Mouse (Mus musculus) T-helper 17 cell (primary cell): ENCODE measurements around the gene Gnb1.
"Not testable (repeated sequence)": the region's sequence is repeated elsewhere in the genome, so short reads cannot be mapped to it uniquely, and the experiment has no call there.

Experiments
- in situ Hi-C, 2 experiments: fragments of 300-600 bp; cut with MboI, MseI; formaldehyde crosslinking; loops; 1 replicate in 1 of 2; 2 replicates in 1 of 2; pipeline ENCODE4 v1.15.1; 2025; ENCODE audit warnings: high pct_unique_total_duplicates in 2 of 2

The Gnb1 gene

GRCm38 (mm10) chr4:155490990-155491504, at the start of gene Gnb1:
Gnb1 (plus strand) TSS chr4:155491361.
- in situ Hi-C loops: no loop called here

- in situ Hi-C loops: no loop called here
Observed at GRCm38 (mm10) chr4:155442808-155443207, 48.4 kb upstream of the Gnb1 start.

- in situ Hi-C loops: no loop called here
Observed at GRCm38 (mm10) chr4:155451597-155451996, 39.6 kb upstream of the Gnb1 start.

GRCm38 (mm10) chr4:155458575-155458974, 32.6 kb upstream of the Gnb1 start:
- in situ Hi-C loops: no loop called here

DNA sequence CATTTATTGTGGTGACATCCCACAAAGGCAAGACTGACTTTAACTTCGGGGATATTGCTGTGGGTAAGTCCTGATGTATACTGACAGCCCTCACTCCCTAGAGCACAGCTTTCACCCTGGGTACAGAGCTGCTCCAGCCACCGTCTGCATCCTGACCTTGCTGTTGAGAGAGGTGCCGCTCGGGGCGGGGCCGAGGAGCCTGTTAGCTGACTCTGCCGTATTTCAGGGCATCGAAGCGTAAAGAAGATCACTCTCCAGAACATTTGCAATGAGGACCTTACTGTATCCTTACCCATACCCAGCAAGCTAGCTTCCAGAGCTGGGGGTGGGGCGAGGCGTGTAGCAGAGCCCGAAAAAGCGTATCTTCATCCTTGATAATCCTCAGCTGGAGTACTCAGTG, 28.1 kb upstream of the Gnb1 start:
- in situ Hi-C loops: loop anchor here in 1 of 2 experiments (5.0 kb wide), 1 partner anchor 41 kb away; no protein-coding TSS in a partner anchor

DNA sequence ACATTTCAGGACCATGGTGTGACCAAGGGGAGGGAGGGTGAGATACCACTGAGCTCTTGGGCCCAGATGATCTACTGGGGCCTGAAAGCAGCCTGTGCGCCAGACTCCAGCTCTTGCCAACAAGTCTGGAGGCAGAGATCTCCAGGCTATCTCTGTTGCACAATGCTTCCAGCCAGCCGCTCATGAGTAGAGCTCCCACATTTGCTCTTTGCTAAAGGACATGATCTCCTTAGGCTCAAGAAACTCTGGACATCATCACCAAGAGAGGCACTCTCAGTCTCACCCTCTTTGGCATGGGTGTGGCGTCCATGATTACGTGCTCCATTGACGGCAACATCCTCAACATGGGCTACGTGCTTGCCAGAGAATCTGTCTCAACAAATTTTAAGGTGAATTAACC, 27.6 kb upstream of the Gnb1 start:
- in situ Hi-C loops: loop anchor here in 1 of 2 experiments (5.0 kb wide), 1 partner anchor 41 kb away; no protein-coding TSS in a partner anchor

DNA sequence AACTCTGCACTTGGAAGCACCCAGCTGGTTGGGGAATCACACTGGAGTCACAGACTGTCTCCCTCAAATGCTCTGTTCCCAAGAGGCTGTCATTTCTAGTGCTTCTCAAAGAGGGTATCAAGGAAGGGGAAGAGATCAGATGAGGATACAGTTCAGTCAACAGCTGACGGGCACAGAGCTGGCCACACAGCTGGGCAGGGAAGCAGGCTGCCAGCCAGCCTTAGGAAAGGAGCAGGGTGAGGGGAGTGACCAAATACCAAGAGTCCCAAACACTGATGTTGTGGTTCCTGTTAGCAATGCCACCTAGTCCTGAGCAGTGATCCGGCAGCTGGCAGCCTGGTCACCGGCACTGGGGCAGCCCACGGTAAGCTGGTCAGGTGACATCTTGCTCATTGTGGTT, 27.1 kb upstream of the Gnb1 start:
- in situ Hi-C loops: loop anchor here in 1 of 2 experiments (5.0 kb wide), 1 partner anchor 42 kb away; no protein-coding TSS in a partner anchor

- in situ Hi-C loops: no loop called here
Observed at GRCm38 (mm10) chr4:155465607-155466006, 25.6 kb upstream of the Gnb1 start.

- in situ Hi-C loops: no loop called here
Observed at GRCm38 (mm10) chr4:155466080-155466479, 25.1 kb upstream of the Gnb1 start.

- in situ Hi-C loops: no loop called here
Observed at GRCm38 (mm10) chr4:155467237-155468010, 23.7 kb upstream of the Gnb1 start.

DNA sequence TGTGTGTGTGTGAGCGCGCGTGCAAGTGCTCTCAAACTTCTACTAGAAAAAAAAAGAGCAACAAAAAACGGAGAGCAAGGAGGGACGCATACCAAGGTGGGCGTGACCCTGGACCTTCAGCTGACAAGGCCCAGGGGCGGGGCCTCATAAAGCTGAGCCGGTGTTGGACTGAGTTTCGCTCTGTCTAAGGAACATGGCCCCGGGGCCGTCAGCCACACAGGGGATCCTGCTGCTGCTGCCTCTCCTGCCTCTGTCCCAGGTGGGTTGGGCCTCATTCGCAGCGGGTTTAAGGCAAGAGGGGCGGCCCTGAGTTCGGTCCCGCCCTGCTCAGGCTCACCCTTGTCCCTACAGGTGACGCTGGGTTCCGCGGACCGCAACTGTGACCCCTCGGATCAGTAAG, 22.2 kb upstream of the Gnb1 start, which contains the start of gene Tmem52:
Tmem52 (plus strand) TSS at position 163 of the 400 bp plus-strand sequence.
- in situ Hi-C loops: no loop called here

DNA sequence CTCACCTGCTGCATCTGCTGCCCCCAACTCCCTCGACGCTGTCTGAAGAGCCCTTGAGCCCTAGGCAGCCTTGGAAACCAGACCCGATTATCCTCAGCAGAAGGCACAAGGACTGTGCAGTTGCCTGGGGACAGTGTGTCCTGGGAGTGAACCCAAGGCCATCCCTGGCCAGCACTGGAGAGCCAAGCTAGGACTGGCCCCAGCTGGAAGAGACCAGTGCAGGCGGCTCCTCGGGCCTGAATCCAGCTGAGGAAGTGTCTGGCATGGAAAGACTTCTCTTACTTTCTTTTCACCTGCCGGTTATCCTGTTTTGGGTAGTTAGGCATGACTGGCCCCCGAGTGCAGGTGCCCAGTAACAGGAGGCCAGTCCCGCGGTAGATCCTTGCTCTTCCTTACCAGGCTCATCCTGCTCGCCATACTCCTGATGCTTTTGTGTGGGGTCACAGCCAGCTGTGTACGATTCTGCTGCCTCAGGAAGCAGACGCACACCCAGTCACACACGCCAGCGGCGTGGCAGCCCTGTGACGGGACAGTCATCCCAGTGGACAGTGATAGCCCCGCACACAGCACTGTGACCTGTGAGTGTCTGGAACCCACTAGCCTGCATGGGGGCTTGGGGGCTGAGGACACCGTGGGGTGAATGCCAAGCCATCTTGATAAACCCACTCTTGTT, 21.4 kb upstream of the Gnb1 start:
- in situ Hi-C loops: no loop called here

DNA sequence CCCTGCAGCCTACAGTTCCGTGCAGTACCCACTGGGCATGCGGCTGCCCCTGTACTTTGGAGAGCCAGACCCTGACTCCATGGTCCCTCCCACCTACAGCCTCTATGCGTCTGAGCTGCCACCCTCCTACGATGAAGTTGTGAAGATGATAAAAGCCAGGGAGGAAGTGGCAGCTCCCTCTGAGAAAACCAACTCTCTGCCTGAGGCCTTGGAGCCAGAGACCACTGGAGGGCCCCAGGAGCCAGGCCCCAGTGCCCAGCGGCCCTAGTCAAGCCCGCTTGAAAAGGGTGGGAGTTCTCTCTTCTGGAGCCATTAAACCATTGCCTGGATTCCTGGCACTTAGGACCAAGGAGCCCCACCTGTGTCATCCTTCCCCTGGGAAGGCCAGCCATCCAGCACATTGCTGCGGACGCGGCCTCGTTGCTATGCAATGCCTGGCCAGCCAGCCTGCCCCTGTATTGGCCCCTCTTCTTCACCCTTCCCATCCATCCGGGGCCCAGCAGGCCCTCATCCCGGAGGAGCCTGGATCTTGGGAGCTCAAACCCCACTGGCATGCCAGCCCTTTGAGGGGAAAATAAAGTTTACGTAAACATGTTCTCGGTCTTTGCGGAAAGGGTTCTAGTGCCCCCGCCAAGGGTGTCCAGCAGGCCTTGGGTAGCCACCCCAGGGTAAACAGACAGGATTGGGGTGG, 20.8 kb upstream of the Gnb1 start:
- in situ Hi-C loops: no loop called here

DNA sequence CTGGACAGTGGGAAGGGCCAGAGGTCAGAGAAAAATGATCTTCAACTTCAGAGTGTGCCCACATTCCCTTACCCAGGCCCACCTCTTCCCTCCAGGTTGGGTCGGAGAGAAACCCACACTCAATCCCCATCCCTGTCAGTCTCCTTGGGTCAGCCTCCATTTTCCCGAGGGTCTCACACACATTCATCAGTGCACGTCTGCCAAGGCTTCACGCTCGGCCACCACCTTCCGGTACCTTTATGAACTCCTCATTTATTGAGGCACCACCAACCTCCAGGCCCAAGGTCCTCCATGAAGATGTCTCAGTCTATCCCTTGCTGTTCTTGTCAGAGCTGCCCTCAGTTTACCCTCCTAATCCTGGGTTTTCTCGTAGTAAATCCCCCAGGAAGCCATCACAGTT, 20.2 kb upstream of the Gnb1 start:
- in situ Hi-C loops: no loop called here

- in situ Hi-C loops: no loop called here
Observed at GRCm38 (mm10) chr4:155471406-155471805, 19.8 kb upstream of the Gnb1 start.

- in situ Hi-C loops: no loop called here
Observed at GRCm38 (mm10) chr4:155472716-155473290, 18.4 kb upstream of the Gnb1 start.

- in situ Hi-C loops: no loop called here
Observed at GRCm38 (mm10) chr4:155473319-155473718, 17.8 kb upstream of the Gnb1 start.

DNA sequence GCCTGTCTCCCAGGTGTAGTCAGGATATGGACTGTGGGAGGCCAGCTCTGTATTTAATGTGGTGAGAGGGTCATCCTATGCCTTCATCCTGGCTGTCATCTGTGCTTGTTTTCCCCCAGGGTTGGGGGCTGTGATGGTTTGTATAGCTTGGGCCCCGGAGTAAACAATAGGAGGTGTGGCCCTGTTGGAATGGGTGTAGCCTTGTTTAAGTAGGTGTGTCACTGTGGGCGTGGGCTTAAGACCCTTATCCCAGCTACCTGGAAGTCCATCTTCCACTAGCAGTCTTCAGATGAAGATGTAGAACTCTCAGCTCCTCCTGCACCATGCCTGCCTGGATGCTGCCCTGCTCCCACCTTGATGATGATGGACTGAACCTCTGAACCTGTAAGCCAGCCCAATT, 17.4 kb upstream of the Gnb1 start:
- in situ Hi-C loops: not testable (repeated sequence)

GRCm38 (mm10) chr4:155481381-155482124, 9.6 kb upstream of the Gnb1 start:
- in situ Hi-C loops: loop anchor here (5.0 kb wide), 1 partner anchor 96 kb away; no protein-coding TSS in a partner anchor

DNA sequence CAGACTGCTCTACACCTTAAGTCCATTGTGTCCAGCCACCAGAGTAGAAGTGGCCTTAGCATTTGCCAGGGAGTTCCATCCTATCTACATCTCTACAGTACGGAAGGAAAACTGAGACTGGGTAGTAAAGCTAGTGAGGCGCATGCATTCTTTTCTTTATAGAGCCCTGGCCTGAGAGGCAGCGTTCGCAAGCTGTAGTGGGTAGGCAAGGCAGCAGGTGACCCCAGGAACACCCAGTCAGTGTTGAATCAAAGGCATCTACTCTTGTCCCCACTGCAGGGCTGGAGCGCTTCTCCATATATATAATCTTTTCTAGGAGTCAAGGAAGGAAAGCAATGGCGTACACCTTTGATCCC, 9.1 kb upstream of the Gnb1 start:
- in situ Hi-C loops: loop anchor here (5.0 kb wide), 1 partner anchor 95 kb away; no protein-coding TSS in a partner anchor
